Mouse (Mus musculus) naive thymus-derived CD4-positive, alpha-beta T cell, adult 2 months (primary cell): ENCODE results near the gene Zfp60.

ENCODE experiments used
- DNase-seq: peaks from one replicate; pipeline ENCODE4 v3.0.0-alpha.2; 2011; ENCODE audit warnings: low read depth

The Zfp60 gene

GRCm38 (mm10) chr7:27731281-27731883 is at the start of gene Zfp60:
TSS of gene Zfp60 (plus strand) at chr7:27731389.
- peak; percentile 91 for DNase-seq

GRCm38 (mm10) chr7:27683218-27683617 is 48.0 kb upstream of the Zfp60 start:
- no peak for DNase-seq

DNA sequence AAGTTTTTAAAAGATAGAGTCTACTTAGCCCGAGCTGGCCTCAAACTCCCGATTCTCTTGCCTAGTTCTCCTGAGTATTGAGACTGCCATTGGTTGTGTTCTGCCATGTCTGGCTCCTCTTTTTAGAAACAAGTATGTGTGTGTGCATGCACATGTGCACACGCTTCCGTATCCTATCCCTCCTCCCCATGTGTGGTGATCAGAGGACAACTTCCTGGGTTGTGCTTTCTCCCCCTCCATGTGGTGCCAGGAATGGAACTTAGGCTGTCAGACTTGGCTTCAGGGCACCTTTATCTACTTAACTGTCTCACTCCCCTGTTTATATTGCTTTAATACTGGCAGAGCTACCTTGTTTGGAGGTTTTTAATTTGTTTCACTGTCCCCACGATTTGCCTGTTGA is 46.0 kb upstream of the Zfp60 start:
- no peak for DNase-seq

- peak; percentile 64 for DNase-seq
Measured at GRCm38 (mm10) chr7:27685681-27686080, 45.5 kb upstream of the Zfp60 start.

GRCm38 (mm10) chr7:27687043-27687442 is 44.1 kb upstream of the Zfp60 start:
- DNase-seq, result no peak

DNA sequence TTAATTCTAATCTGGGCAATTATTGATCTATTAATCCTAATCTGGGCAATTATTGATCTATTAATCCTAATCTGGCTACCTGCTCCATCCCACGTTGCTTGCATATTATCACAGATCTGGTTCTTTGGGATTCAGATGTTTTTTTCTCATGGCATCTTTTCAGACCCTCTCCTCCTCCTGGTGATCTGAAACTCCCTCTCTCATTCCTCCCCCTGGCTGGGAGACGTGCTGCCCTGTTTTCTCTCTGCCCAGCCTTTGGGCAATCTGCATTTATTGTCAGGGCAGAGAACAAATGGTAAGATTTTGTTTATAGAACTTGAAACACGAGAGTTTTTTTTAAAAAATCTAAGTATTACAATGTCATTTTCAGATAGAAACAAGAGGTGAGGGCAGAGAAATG is 43.4 kb upstream of the Zfp60 start:
- DNase-seq, result no peak

DNA sequence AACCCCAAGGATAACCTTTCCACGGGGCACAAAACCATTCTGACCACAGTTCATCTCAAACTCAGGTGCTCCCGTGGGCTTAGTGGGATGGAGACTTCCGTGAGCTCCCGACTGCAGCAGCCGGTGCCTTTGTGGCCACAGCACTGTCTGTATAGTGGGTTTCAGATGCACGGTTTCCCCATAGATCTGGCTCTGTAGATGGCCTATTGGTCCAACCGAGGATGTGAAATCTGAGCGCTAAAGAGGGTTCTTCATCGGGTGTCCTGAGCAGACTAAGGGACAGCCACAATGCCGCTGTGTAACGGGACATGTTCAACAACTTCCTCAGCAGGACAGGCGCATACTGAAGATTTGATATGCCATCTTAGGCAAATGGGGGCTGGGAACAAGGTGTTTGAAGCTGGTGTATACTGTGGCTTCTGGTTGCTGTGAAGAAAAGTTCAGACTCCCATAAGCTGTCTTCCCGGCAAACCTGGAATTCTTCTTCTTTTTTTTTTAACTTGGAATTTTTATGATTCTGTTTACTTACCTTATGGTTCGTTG is 42.9 kb upstream of the Zfp60 start:
- peak; percentile 44 for DNase-seq

DNA sequence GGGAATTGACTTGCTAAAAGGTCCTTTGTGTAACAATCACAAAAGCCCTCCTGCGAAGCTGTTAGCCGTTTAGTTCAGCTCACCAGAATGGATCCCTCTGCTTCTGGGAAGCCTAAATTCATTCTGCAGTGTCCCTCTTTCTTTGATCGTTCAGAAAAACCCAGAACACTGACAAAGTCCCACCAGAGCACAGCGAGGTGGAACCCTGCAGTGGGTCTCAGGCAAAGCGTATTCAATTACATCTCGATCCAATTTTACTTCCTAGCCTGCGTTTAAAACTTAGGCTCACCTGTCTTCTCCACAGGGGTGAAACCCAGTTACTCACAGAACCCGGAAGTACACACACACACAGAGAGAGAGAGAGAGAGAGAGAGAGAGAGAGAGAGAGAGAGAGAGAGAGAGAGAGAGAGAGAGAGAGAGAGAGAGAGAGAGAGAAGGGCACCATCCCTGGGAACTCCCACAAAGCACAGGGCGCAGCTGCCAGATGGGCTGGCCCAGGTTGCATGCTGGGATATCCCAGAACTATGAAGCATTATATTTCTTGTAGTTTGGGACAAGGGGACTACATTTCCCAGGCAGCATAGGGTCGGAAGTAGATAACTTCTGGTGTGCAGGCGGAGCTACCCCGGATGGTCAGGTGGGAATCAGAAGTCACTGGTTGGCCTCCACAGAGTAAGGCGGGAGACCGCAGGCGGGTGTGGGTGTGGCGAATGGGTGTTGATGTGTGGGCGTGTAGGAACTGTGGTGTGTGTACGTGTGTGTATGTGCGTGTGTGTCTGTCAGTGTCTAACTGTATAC is 42.2 kb upstream of the Zfp60 start, which contains the start of gene Zfp607b:
Zfp607b (plus strand) TSS at position 526 of the 798 bp plus-strand sequence.
- DNase-seq, result peak; percentile 96

DNA sequence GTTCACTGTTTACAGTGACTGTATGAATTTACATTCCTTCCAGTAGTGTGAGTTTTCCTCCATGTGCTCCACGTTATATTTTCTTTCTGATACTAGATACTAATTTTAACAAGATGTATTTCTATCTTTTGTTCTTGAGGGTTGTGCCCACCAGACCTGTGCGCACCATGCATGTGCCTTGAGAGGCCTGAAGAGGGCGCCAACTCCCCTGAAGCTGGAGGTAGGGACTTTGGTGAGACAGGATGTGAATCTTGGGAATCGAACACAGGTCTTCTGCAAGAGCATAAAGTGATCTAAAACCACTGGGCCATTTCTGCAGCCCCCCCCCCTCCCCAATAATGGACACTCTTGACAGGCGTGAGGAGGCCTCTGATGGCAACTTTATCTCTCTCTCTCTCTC is 40.1 kb upstream of the Zfp60 start:
- DNase-seq, result peak; percentile 72

DNA sequence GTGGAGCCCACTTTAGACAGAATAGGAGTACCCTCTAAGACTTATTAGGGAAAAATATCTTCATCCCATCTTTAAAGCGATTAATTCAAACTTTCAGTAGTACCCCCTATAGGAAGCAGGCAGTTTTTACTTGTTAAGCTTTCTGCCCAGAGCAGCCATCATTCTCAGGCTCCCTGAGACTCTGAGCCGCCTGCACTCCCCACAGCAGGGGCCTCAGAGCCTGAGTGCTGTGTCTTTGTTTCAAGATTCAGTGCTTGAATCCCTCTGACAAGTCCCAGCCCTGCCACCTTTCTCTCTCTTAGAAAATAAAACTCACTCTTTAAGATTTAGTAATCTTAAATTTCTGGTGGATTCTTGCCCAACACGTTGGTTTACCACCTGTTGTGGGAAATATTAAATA is 34.5 kb upstream of the Zfp60 start:
- no peak for DNase-seq

GRCm38 (mm10) chr7:27710402-27710801 is 20.8 kb upstream of the Zfp60 start:
- no peak for DNase-seq

DNA sequence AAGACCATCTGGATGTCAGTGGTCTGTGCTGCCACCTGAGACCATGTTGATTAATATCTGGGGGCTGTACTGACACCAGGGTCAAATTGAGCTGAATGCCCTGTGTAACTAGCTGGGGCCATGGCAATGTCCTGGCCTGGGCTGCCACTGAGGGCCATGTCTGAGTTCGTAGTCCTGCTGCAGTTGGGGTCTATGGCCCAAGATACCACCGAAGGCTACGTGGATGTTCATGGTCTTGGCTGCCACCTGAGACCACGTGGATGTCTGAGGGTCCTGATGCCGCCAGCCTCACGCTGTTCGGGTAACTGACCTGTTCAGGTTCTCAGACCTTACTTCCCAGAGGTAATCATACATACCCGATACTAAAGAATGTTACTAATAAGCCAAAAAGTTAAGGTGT is 9.2 kb upstream of the Zfp60 start:
- no peak for DNase-seq

GRCm38 (mm10) chr7:27725566-27726538 is 5.3 kb upstream of the Zfp60 start:
- peak; percentile 82 for DNase-seq

- DNase-seq, result no peak
Measured at GRCm38 (mm10) chr7:27727471-27727870, 3.7 kb upstream of the Zfp60 start.

- peak; percentile 61 for DNase-seq
Measured at GRCm38 (mm10) chr7:27731946-27732345, 757 bp downstream of the Zfp60 start.

GRCm38 (mm10) chr7:27732508-27732907 is 1.3 kb downstream of the Zfp60 start:
- peak; percentile 18 for DNase-seq

GRCm38 (mm10) chr7:27735457-27735856 is 4.3 kb downstream of the Zfp60 start:
- no peak for DNase-seq

DNA sequence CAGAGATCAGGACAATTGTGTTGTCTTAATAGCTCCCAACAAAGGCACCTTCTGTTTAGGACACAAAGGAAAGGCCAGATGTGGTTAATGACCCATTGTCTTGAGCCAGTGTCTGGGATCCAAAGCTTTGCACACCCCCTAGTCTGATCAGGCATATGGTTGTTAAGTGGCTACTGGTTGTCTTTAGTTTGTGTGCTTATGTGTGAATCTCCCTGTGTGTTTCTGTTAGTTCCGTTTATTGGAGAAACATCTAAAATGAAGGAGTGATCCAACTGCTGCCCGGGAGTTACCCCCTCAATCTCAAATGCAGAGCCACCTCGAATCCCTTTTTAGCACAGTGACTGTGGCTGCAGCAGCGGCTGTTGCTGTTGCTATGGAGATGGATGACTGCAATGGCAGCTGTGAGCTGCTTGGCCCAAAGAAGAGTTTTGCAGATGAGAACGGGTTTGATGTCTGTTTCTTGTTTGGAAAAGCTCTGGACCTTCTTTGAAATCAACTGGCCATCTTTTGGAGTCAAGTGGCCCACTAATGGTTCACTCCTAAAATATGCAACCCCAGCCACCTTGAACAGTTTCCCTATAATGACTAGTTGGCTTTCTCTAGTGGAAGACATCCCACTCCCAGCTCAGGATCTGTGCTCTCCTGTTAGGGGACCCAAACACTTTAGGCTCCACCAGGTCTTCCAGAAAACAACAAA is 25.3 kb downstream of the Zfp60 start:
- DNase-seq, result no peak

DNA sequence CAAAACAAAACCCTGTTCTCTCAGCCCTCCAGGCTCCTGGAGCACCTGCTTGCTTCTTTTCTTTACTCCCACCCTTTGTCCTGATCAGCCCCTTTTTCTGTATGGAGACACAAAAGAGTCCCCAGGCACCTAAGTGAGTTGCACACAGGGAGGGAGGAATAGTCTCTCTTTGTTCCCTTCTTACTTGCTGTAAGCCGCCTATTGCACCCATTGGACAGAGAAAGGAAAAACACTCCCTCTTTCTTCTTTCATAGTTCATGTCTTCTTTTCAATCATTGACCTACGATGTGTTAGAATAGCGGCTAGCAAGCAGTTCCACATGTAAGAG is 25.8 kb downstream of the Zfp60 start:
- no peak for DNase-seq

DNA sequence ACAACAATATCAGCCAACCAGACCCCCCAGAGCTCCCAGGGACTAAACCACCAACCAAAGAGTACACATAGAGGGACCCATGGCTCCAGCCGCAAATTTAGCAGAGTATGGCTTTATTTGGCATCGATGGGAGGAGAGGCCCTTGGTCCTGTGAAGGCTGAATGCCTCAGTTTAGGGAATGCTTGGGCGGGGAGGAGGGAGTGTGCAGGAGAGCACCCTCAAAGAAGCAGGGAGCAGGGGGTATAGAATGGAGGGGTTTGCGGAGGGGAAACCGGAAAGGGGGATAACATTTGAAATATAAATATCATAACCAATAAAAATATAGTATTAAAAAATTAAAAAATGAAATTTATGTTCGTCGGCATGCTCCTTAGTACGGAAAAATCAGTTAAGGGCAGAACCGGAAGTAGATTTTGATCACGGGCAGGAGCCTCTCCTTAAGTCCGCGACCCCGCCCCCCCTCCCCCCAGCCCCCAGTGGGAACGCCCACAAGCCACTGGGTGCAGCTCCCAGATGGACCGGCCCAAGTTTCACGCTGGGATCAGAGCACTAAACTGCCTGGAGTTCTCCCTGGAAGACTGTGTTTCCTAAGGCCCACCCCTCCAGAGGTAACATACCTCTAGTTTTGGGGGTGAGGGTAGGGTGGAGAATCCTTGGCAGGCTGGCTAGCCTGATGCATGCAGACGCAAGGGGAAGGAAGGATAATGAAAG is 34.1 kb downstream of the Zfp60 start:
- DNase-seq, result no peak

GRCm38 (mm10) chr7:27789306-27789705 is 58.1 kb downstream of the Zfp60 start:
- no peak for DNase-seq
